Mouse (Mus musculus) CH12.LX (cell line): ENCODE results near the gene Vamp2.

Experiments
- CTCF ChIP-seq, 2 experiments: IDR thresholded peaks in 1 of 2; conservative IDR thresholded peaks in 1 of 2; 2 replicates each; pipeline ENCODE4 v1.5.1; 2011 to 2012; ENCODE audit warnings: low read depth in 2 of 2, low read length in 2 of 2, improper control_type of control experiment in 1 of 2, inconsistent platforms in 1 of 2, mild to moderate bottlenecking in 1 of 2, moderate library complexity in 1 of 2
- POLR2A ChIP-seq: IDR thresholded peaks from 2 replicates; pipeline ENCODE4 v1.6.1; 2011; ENCODE audit warnings: low read depth, mild to moderate bottlenecking, improper control_type of control experiment, low read length
- RCOR1 ChIP-seq: conservative IDR thresholded peaks from 2 replicates; pipeline ENCODE4 v1.6.1; 2012; ENCODE audit warnings: low read depth, mild to moderate bottlenecking, inconsistent platforms, low read length, improper control_type of control experiment
- ZNF384 ChIP-seq: IDR thresholded peaks from 2 replicates; pipeline ENCODE4 v1.6.1; 2012; ENCODE audit warnings: low read depth, low read length, improper control_type of control experiment, inconsistent platforms

GRCm38 (mm10) chr11:69101604-69102402 is 13.5 kb downstream of the Vamp2 start:
- TF ChIP-seq POLR2A = no peak
- TF ChIP-seq CTCF (conservative IDR thresholded peaks at IDR 0.05 in 1 of 2, IDR thresholded peaks at IDR 0.05 in 1 of 2; ENCODE audit: low read depth in 2 of 2, low read length in 2 of 2) = no peak
- TF ChIP-seq ZNF384 = no peak
- no peak for TF ChIP-seq RCOR1
